ENCODE assay signal across 31 mouse cellular contexts in genomic region chr9:85589210-85589609, GRCm38 (mm10).
DNase-seq lines count a peak whose midpoint lies in the region; ATAC-seq and TF ChIP-seq lines count a peak whose summit lies in the region.
"Had no signal": no experiment of that assay in that cellular context is flagged by ENCODE, and none has a peak within 500 bp of the region (broad histone marks: within the 10 kb centered on the region; RNA-seq: fewer than 3 reads in every experiment).

No protein-coding gene starts in this region.

- no peak overlapping the region for H3K9ac ChIP-seq in forebrain, embryonic 14.5 days (ENCODE audit: low read length)
- no peak overlapping the region for H3K9ac ChIP-seq in forebrain, postnatal 0 days
- no peak overlapping the region for H3K9ac ChIP-seq in hindbrain, embryonic 15.5 days
- no peak overlapping the region for H3K9ac ChIP-seq in hindbrain, embryonic 12.5 days
- H3K9ac ChIP-seq: embryonic facial prominence, embryonic 13.5 days; heart, embryonic 12.5 days; heart, embryonic 15.5 days; hindbrain, embryonic 14.5 days had no signal

- H3K4me2 ChIP-seq in forebrain, embryonic 14.5 days (ENCODE audit: low read length): no peak overlapping the region
- H3K4me2 ChIP-seq in forebrain, postnatal 0 days (ENCODE audit: low read depth): no peak overlapping the region
- no peak overlapping the region for H3K4me2 ChIP-seq in hindbrain, embryonic 15.5 days
- H3K4me2 ChIP-seq in hindbrain, embryonic 12.5 days (replicated peaks): no peak overlapping the region
- H3K4me2 ChIP-seq: embryonic facial prominence, embryonic 13.5 days; heart, embryonic 12.5 days; heart, embryonic 15.5 days; hindbrain, embryonic 14.5 days had no signal

- ATAC-seq in forebrain, embryonic 14.5 days: peak; percentile 54; the same call in 1 of the 2 replicates
- no peak for ATAC-seq in forebrain, postnatal 0 days
- ATAC-seq in hindbrain, embryonic 15.5 days (ENCODE audit: low FRiP score, low read depth): 0 out of 2 replicates have a peak, but pooled peaks have one; percentile 38
- ATAC-seq in hindbrain, embryonic 12.5 days (ENCODE audit: low FRiP score): no peak
- ATAC-seq: intestine, postnatal 0 days; Patski had no signal

- H3K4me3 ChIP-seq in forebrain, embryonic 14.5 days (ENCODE audit: low read depth, low read length): no peak overlapping the region
- no peak overlapping the region for H3K4me3 ChIP-seq in forebrain, postnatal 0 days (ENCODE audit: low read depth, low read length)
- H3K4me3 ChIP-seq in hindbrain, embryonic 15.5 days: no peak overlapping the region
- no peak overlapping the region for H3K4me3 ChIP-seq in hindbrain, embryonic 12.5 days
- H3K4me3 ChIP-seq: embryonic facial prominence, embryonic 10.5 days; embryonic facial prominence, embryonic 13.5 days; erythroblast, embryonic 14.5 days; gastrocnemius, adult 2 months; heart, embryonic 12.5 days; heart, embryonic 15.5 days; hindbrain, embryonic 10.5 days had no signal

- no peak for TF ChIP-seq CTCF in forebrain, postnatal 0 days (IDR thresholded peaks at IDR 0.05; ENCODE audit: low read depth)

- 75% methylated on average over 3 of the region's 3 CpGs for WGBS in forebrain, embryonic 14.5 days
- WGBS in forebrain, postnatal 0 days: 84% methylated on average over 3 of the region's 3 CpGs
- WGBS in hindbrain, embryonic 15.5 days: 86% methylated on average over 3 of the region's 3 CpGs
- 84% methylated on average over 3 of the region's 3 CpGs for WGBS in hindbrain, embryonic 12.5 days

- peak; percentile 25 for DNase-seq in forebrain, embryonic 14.5 days (ENCODE audit: low spot score)
- DNase-seq in forebrain, postnatal 0 days: no peak
- DNase-seq in brain, adult 2 months (ENCODE audit: low read depth, low spot score): peak; percentile 46
- DNase-seq in heart, adult 9 months (ENCODE audit: low spot score in 2 of 2): no peak
- DNase-seq: adrenal gland, postnatal 10 days; adrenal gland, postnatal 36 days; B cell, adult 2 months; cerebellum, adult 11-12 months; cerebellum, adult 8-10 months; cerebellum, postnatal 10 days; cerebellum, postnatal 36 days; embryo, embryonic 11 days; gastrocnemius, adult 2 months; gastrocnemius, postnatal 14 days; heart, adult 11 months; heart, postnatal 10 days; heart, postnatal 36 days; kidney, adult 2 months had no signal

- H3K36me3 ChIP-seq in forebrain, embryonic 14.5 days (ENCODE audit: control insufficient read depth, insufficient read depth, low read length): no peaks in the 10 kb centered on the region
- no peaks in the 10 kb centered on the region for H3K36me3 ChIP-seq in forebrain, postnatal 0 days (ENCODE audit: insufficient read depth)
- H3K36me3 ChIP-seq in hindbrain, embryonic 15.5 days: no peaks in the 10 kb centered on the region
- no peaks in the 10 kb centered on the region for H3K36me3 ChIP-seq in hindbrain, embryonic 12.5 days
- H3K36me3 ChIP-seq: embryonic facial prominence, embryonic 10.5 days; embryonic facial prominence, embryonic 13.5 days; G1E; heart, embryonic 12.5 days; heart, embryonic 15.5 days; hindbrain, embryonic 10.5 days had no signal

- no peaks in the 10 kb centered on the region for H3K4me1 ChIP-seq in forebrain, embryonic 14.5 days (ENCODE audit: control insufficient read depth, insufficient read depth, low read length)
- H3K4me1 ChIP-seq in forebrain, postnatal 0 days (ENCODE audit: insufficient read depth): no peaks in the 10 kb centered on the region
- no peaks in the 10 kb centered on the region for H3K4me1 ChIP-seq in hindbrain, embryonic 15.5 days (replicated peaks)
- no peaks in the 10 kb centered on the region for H3K4me1 ChIP-seq in hindbrain, embryonic 12.5 days
- H3K4me1 ChIP-seq: embryonic facial prominence, embryonic 10.5 days; embryonic facial prominence, embryonic 13.5 days; hindbrain, embryonic 10.5 days had no signal

- no peaks in the 10 kb centered on the region for H3K9me3 ChIP-seq in forebrain, embryonic 14.5 days (replicated peaks; ENCODE audit: control insufficient read depth, low read length)
- H3K9me3 ChIP-seq in forebrain, postnatal 0 days (ENCODE audit: low read length): no peaks in the 10 kb centered on the region
- no peaks in the 10 kb centered on the region for H3K9me3 ChIP-seq in hindbrain, embryonic 15.5 days
- no peaks in the 10 kb centered on the region for H3K9me3 ChIP-seq in hindbrain, embryonic 12.5 days (replicated peaks)
- H3K9me3 ChIP-seq: embryonic facial prominence, embryonic 10.5 days; embryonic facial prominence, embryonic 13.5 days; G1E; heart, embryonic 15.5 days; hindbrain, embryonic 10.5 days had no signal

- H3K27ac ChIP-seq in forebrain, embryonic 14.5 days (ENCODE audit: low read depth, low read length): no peak overlapping the region
- H3K27ac ChIP-seq in forebrain, postnatal 0 days (ENCODE audit: low read depth, low read length): no peak overlapping the region
- no peak overlapping the region for H3K27ac ChIP-seq in hindbrain, embryonic 15.5 days (replicated peaks)
- H3K27ac ChIP-seq in hindbrain, embryonic 12.5 days: no peak overlapping the region
- H3K27ac ChIP-seq: embryonic facial prominence, embryonic 10.5 days; embryonic facial prominence, embryonic 13.5 days; gastrocnemius, adult 2 months; heart, embryonic 15.5 days; hindbrain, embryonic 10.5 days; hindbrain, embryonic 14.5 days had no signal

- H3K27me3 ChIP-seq in forebrain, embryonic 14.5 days (replicated peaks; ENCODE audit: control insufficient read depth, insufficient read depth, low read length): no peaks in the 10 kb centered on the region
- H3K27me3 ChIP-seq in forebrain, postnatal 0 days (ENCODE audit: insufficient read depth, low read length): no peaks in the 10 kb centered on the region
- H3K27me3 ChIP-seq in hindbrain, embryonic 15.5 days: no peaks in the 10 kb centered on the region
- H3K27me3 ChIP-seq in hindbrain, embryonic 12.5 days: no peaks in the 10 kb centered on the region
- H3K27me3 ChIP-seq: CH12.LX; embryonic facial prominence, embryonic 13.5 days; heart, embryonic 12.5 days; heart, embryonic 15.5 days; Patski had no signal

Comparison
In these comparisons a context has a peak if more than half of its experiments do, and no peak if none do; other contexts are left out.
1. ATAC-seq: peak in forebrain, embryonic 14.5 days (single experiment) and hindbrain, embryonic 15.5 days (single experiment); none in forebrain, postnatal 0 days (single experiment) and hindbrain, embryonic 12.5 days (single experiment).
2. DNase-seq: peak in forebrain, embryonic 14.5 days (single experiment) and brain, adult 2 months (single experiment); none in forebrain, postnatal 0 days (single experiment) and heart, adult 9 months (0 of 2).